Mouse (Mus musculus) macrophage (primary cell): ENCODE measurements at regions not wholly inside any gene's neighbourhood (a gene's known extent, or its start where the extent isn't known, plus 50 kb on each side); places are given as distances from the start of the nearest gene placed in this dataset.

ENCODE experiments used
- H3K27ac ChIP-seq: fragments of 350-480 bp; formaldehyde crosslinking; 2 replicates; pipeline ENCODE4 v1.9.0; 2021
- H3K36me3 ChIP-seq: fragments of 350-480 bp; formaldehyde crosslinking; 2 replicates; pipeline ENCODE4 v1.9.0; 2021; ENCODE audit errors: inconsistent target
- H3K4me3 ChIP-seq: fragments of 350-480 bp; formaldehyde crosslinking; 2 replicates; pipeline ENCODE4 v1.9.0; 2021; ENCODE audit errors: inconsistent target
- H3K79me2 ChIP-seq: fragments of 350-480 bp; formaldehyde crosslinking; 2 replicates; pipeline ENCODE4 v1.9.0; 2021; ENCODE audit errors: inconsistent target
- WGBS: methylation state at CpG from one replicate; pipeline ENCODE4 v1.1.7; 2026; ENCODE audit warnings: inconsistent platforms; ENCODE audit not compliant: missing documents; 5-methylcytosine and 5-hydroxymethylcytosine counted together

GRCm38 (mm10) chr14:24872931-24873330 is 386.0 kb downstream of the Rps24 start:
- no peaks in the 10 kb centered on the region for H3K36me3 ChIP-seq
- H3K27ac ChIP-seq = no peak overlapping the region
- no peak overlapping the region for H3K4me3 ChIP-seq
- H3K79me2 ChIP-seq = no peaks in the 10 kb centered on the region
- WGBS = 49% methylated on average over 3 of the region's 3 CpGs

DNA sequence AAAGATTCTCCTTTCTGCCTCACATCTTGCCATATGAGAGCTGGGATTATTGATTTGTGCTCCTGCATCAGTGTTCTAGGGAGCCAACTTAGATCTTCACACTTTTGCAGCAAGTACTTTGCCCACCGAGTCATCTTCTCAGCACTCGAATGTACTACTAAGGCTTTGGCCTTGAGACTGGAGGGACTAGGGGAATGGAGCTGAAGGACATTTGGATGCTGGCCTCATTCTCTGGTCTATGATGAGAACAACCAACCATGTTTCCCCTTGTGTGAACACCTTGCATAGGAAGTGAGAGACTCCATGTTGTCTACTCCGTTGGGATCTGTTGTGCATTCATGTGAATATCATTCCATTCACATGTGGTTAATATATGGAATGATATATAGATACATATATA is 386.5 kb downstream of the Rps24 start:
- H3K4me3 ChIP-seq = no peak overlapping the region
- no peaks in the 10 kb centered on the region for H3K79me2 ChIP-seq
- WGBS = 90% methylated on average over 3 of the region's 3 CpGs
- H3K36me3 ChIP-seq = no peaks in the 10 kb centered on the region
- H3K27ac ChIP-seq = no peak overlapping the region

- 93% methylated on average over 11 of the region's 12 CpGs for WGBS
- Histone ChIP-seq H3K79me2 (no peaks in the 10 kb centered on the region), H3K27ac (no peak overlapping the region), H3K36me3 (no peaks in the 10 kb centered on the region), H3K4me3 (no peak overlapping the region)
Observed at GRCm38 (mm10) chr14:24874426-24875155, 387.7 kb downstream of the Rps24 start.

- Histone ChIP-seq H3K4me3 (no peak overlapping the region), H3K36me3 (no peaks in the 10 kb centered on the region), H3K27ac (no peak overlapping the region), H3K79me2 (no peaks in the 10 kb centered on the region)
- 85% methylated on average over 8 of the region's 8 CpGs for WGBS
Observed at GRCm38 (mm10) chr14:24875156-24875545, 388.2 kb downstream of the Rps24 start.

- no peak overlapping the region for H3K27ac ChIP-seq
- 92% methylated on average over 6 of the region's 6 CpGs for WGBS
- no peak overlapping the region for H3K4me3 ChIP-seq
- H3K79me2 ChIP-seq = no peaks in the 10 kb centered on the region
- no peaks in the 10 kb centered on the region for H3K36me3 ChIP-seq
Observed at GRCm38 (mm10) chr14:24875934-24876333, 389.0 kb downstream of the Rps24 start.

- no peak overlapping the region for H3K27ac ChIP-seq
- H3K79me2 ChIP-seq = no peaks in the 10 kb centered on the region
- no peaks in the 10 kb centered on the region for H3K36me3 ChIP-seq
- 89% methylated on average over 5 of the region's 5 CpGs for WGBS
- H3K4me3 ChIP-seq = no peak overlapping the region
Observed at GRCm38 (mm10) chr14:24876508-24876907, 389.6 kb downstream of the Rps24 start.

GRCm38 (mm10) chr14:24877853-24878252 is 390.9 kb downstream of the Rps24 start:
- no peaks in the 10 kb centered on the region for H3K36me3 ChIP-seq
- WGBS = 79% methylated on average over 3 of the region's 3 CpGs
- H3K79me2 ChIP-seq = no peaks in the 10 kb centered on the region
- H3K4me3 ChIP-seq = no peak overlapping the region
- H3K27ac ChIP-seq = no peak overlapping the region

GRCm38 (mm10) chr14:24886164-24886563 is 399.2 kb downstream of the Rps24 start:
- no peaks in the 10 kb centered on the region for H3K36me3 ChIP-seq
- 64% methylated on average over 1 of the region's 1 CpGs for WGBS

GRCm38 (mm10) chr14:24886896-24887421 is 400.0 kb downstream of the Rps24 start:
- Histone ChIP-seq H3K79me2 (no peaks in the 10 kb centered on the region), H3K36me3 (no peaks in the 10 kb centered on the region), H3K27ac (no peak overlapping the region), H3K4me3 (no peak overlapping the region)
- 91% methylated on average over 8 of the region's 8 CpGs for WGBS

More at GRCm38 (mm10) chr14:24886164-24886563, 399.2 kb downstream of the Rps24 start:
- Histone ChIP-seq H3K79me2 (no peaks in the 10 kb centered on the region), H3K4me3 (no peak overlapping the region), H3K27ac (no peak overlapping the region)

DNA sequence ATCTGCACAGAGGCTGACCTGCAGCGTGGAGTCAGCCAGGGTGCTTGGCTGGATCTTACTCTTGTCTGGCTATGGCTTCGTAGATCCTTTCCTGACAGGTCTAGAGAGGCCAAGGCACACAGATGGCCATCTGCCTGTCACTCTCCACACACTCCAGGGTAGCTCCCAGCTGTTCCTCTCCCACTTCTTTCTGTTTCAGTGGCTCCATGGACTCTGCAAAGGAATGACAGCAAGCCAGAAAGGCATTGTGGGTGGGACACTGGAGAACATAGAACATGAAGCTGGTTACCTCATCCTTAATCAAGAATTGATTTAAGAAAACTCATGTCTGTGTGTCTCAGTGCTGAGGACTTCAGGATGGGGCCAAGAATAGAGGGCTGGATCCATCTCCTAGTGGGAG is 403.9 kb downstream of the Rps24 start:
- Histone ChIP-seq H3K4me3 (no peak overlapping the region), H3K36me3 (no peaks in the 10 kb centered on the region), H3K79me2 (no peaks in the 10 kb centered on the region), H3K27ac (no peak overlapping the region)
- WGBS = 85% methylated on average over 2 of the region's 2 CpGs

DNA sequence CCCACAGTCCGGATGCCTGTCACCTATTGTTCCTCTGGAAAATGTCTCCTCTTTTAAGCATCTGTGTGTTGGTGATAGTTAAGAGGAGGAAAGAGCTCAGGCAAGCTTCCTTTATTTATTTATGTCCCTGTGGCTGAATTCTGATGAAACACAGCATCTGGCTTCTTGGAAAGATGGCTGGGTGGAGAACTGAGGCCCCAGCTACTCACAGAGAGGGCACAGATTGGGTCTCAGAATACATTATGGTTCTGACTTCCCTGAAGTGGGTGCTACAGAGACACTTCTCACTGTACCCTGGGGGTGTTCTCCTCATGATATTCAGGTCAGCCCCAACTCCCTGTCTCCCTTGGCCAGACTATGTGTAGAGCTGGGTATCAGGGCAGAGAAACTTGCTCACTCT is 408.3 kb downstream of the Rps24 start:
- Histone ChIP-seq H3K79me2 (no peaks in the 10 kb centered on the region), H3K36me3 (no peaks in the 10 kb centered on the region), H3K4me3 (no peak overlapping the region), H3K27ac (no peak overlapping the region)
- 56% methylated on average over 1 of the region's 1 CpGs for WGBS

DNA sequence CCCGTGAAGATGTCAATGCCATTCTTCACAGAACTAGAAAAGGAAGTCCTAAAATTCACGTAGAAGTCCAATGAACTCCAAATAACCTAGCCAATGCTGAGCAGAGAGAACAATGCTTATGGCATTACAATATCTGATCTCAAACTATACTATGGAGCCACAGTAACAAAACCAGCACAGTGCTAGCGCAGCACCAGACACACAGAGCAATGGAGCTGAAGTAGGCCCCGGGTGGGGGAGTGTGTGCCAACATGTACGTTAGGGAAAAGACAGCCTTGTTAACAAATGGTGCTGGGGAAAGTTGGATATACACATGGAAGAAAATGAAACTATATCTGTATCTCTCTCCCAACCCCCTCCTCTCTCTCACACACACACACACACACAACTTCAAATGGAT is 409.8 kb downstream of the Rps24 start:
- H3K36me3 ChIP-seq = no peaks in the 10 kb centered on the region
- 98% methylated on average over 5 of the region's 5 CpGs for WGBS

GRCm38 (mm10) chr14:24900501-24901179 is 413.7 kb downstream of the Rps24 start:
- H3K27ac ChIP-seq = no peak overlapping the region
- WGBS = 81% methylated on average over 13 of the region's 13 CpGs
- no peaks in the 10 kb centered on the region for H3K79me2 ChIP-seq
- no peaks in the 10 kb centered on the region for H3K36me3 ChIP-seq
- H3K4me3 ChIP-seq = no peak overlapping the region

More for the DNA sequence above, 409.8 kb downstream of the Rps24 start:
- Histone ChIP-seq H3K79me2 (no peaks in the 10 kb centered on the region), H3K4me3 (no peak overlapping the region), H3K27ac (no peak overlapping the region)

- 77% methylated on average over 7 of the region's 7 CpGs for WGBS
- Histone ChIP-seq H3K4me3 (no peak overlapping the region), H3K79me2 (no peaks in the 10 kb centered on the region), H3K27ac (no peak overlapping the region), H3K36me3 (no peaks in the 10 kb centered on the region)
Observed at GRCm38 (mm10) chr14:24901726-24902125, 414.8 kb downstream of the Rps24 start.

GRCm38 (mm10) chr14:24902870-24903269 is 415.9 kb downstream of the Rps24 start:
- Histone ChIP-seq H3K4me3 (no peak overlapping the region), H3K27ac (no peak overlapping the region), H3K36me3 (no peaks in the 10 kb centered on the region), H3K79me2 (no peaks in the 10 kb centered on the region)
- WGBS = 20% methylated on average over 3 of the region's 4 CpGs
